Mouse (Mus musculus) heart, embryonic 11.5 days (tissue): ENCODE results near the gene Iffo1. TPM values are rescaled to one million over a fixed set of nuclear protein-coding genes. Genes with fewer than 3 reads are reported as not detected.

Experiments
- ATAC-seq: fragments of 200-750 bp; cut with Nextera tagmentation; replicated peaks from 2 replicates; pipeline ENCODE4 v1.8.0; 2017; ENCODE audit warnings: moderate library complexity; ENCODE audit not compliant: insufficient number of reproducible peaks, low FRiP score, low TSS enrichment
- H3K27ac ChIP-seq: fragments of 300-500 bp; sonication (generic); 2 replicates; pipeline ENCODE4 v1.5.1; 2014; ENCODE audit warnings: mild to moderate bottlenecking, low read depth, low read length
- H3K27me3 ChIP-seq: fragments of 300-500 bp; sonication (generic); 2 replicates; pipeline ENCODE4 v1.6.1; 2014; ENCODE audit warnings: mild to moderate bottlenecking, low read length, mixed read lengths; ENCODE audit not compliant: control insufficient read depth, insufficient read depth
- H3K36me3 ChIP-seq: fragments of 300-500 bp; sonication (generic); 2 replicates; pipeline ENCODE4 v1.6.1; 2014; ENCODE audit warnings: mild to moderate bottlenecking, low read length, moderate library complexity, mixed read lengths; ENCODE audit not compliant: control insufficient read depth, insufficient read depth
- H3K4me1 ChIP-seq: fragments of 300-500 bp; sonication (generic); 2 replicates; pipeline ENCODE4 v1.6.1; 2014; ENCODE audit warnings: low read length; ENCODE audit not compliant: control insufficient read depth, insufficient read depth
- H3K4me2 ChIP-seq: fragments of 300-500 bp; sonication (generic); 2 replicates; pipeline ENCODE4 v1.6.1; 2014; ENCODE audit warnings: mild to moderate bottlenecking, moderate library complexity
- H3K4me3 ChIP-seq: fragments of 300-500 bp; sonication (generic); 2 replicates; pipeline ENCODE4 v1.5.1; 2014; ENCODE audit warnings: low read depth, low read length
- H3K9ac ChIP-seq: fragments of 300-500 bp; sonication (generic); 2 replicates; pipeline ENCODE4 v1.6.1; 2014; ENCODE audit warnings: mild to moderate bottlenecking, low read depth, low read length, moderate library complexity
- H3K9me3 ChIP-seq: fragments of 300-500 bp; sonication (generic); replicated peaks from 2 replicates; pipeline ENCODE4 v1.6.1; 2016; ENCODE audit warnings: low read length; ENCODE audit not compliant: control insufficient read depth
- WGBS: fragments of 180-500 bp; shearing (Covaris S2); extraction: QIAGEN DNeasy Blood & Tissue Kit; methylation state at CpG from one replicate; pipeline ENCODE4 v1.1.7; 2014; ENCODE audit not compliant: insufficient replicate concordance; 5-methylcytosine and 5-hydroxymethylcytosine counted together
- polyA plus RNA-seq: library from polyadenylated mRNA; unstranded; fragments of >200 nt; fragmentation: Nextera tagmentation; extraction: Ambion mirVana; gene quantifications from 2 replicates; pipeline ENCODE4 v1.2.1, GENCODE M21; 2014

Iffo1 gene
- polyA plus RNA-seq, 1 experiment from 2014 or later, result 6.7 TPM

DNA sequence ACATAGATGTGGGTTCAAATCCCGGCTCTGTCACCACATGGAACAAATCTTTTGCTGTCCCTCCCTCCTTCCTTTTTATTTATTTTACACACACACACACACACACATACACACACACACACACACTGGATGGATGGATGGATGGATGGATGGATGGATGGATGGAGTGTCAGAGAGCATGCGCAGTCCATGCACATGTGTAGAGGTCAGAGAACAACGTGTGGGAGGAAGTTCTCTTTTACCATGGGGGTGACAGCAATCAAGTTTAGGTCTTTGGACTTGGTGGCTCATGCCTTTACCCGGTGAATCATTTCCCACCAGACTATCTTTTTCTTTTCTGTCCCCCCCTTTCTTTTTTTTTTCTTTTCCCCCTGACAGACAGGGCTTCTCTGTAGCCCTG lies 8.6 kb downstream of the Iffo1 start:
- no peaks in the 10 kb centered on the region for H3K27me3 ChIP-seq
- WGBS, result 95% methylated on average over 4 of the region's 4 CpGs
- no peak overlapping the region for H3K9ac ChIP-seq
- H3K4me1 ChIP-seq, result peaks cover 12% of the 10 kb centered on the region
- H3K36me3 ChIP-seq, result peaks cover 15% of the 10 kb centered on the region
- H3K27ac ChIP-seq, result no peak overlapping the region
- no peak for ATAC-seq
- no peak overlapping the region for H3K4me2 ChIP-seq
- H3K9me3 ChIP-seq, result no peaks in the 10 kb centered on the region
- H3K4me3 ChIP-seq, result no peak overlapping the region

DNA sequence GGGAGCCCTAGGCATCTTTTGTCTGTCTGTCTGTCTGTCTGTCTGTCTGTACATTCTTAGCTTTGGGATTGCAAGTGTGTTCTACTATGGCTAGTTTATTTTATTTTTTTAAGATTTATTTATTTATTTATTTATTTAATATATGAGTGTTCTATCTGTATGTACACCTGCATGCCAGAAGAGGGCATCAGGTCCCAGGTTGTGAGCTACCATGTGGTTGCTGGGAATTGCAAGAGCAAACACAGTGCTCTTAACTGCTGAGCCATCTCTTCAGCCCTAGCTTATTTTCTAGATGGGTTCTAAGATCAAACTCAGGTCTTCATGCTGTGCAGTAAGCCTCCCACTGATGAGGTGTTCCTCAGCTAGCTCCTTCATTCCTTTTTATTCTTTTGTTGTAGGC lies 9.5 kb downstream of the Iffo1 start:
- peaks cover 18% of the 10 kb centered on the region for H3K36me3 ChIP-seq
- H3K4me2 ChIP-seq, result no peak overlapping the region
- H3K27me3 ChIP-seq, result no peaks in the 10 kb centered on the region
- no peaks in the 10 kb centered on the region for H3K9me3 ChIP-seq
- H3K4me1 ChIP-seq, result peaks cover 3% of the 10 kb centered on the region
- no peak overlapping the region for H3K27ac ChIP-seq
- no peak overlapping the region for H3K9ac ChIP-seq
- H3K4me3 ChIP-seq, result no peak overlapping the region
- no peak for ATAC-seq

DNA sequence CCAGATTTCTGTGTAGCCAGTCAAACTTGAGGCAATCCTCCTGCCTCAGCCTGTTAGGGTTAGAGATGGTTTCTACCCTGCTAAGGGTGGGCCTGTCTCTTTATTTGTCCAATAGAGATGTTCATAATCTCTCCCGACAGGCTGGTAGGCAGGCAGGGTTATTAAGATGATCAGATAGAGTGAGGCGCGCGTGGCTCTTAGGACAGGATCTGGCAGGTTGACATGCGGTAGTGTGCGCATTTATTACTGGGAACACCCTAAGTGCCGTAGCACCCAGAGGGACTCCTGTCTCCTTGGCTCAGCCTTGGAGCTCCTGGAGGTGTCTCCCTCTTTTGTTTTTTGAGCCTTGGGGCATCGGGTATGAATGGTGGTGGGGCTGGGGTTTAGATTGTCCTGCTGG lies 10.2 kb downstream of the Iffo1 start:
- H3K4me3 ChIP-seq, result no peak overlapping the region
- H3K4me2 ChIP-seq, result no peak overlapping the region
- no peak overlapping the region for H3K27ac ChIP-seq
- no peaks in the 10 kb centered on the region for H3K27me3 ChIP-seq
- no peak for ATAC-seq
- no peaks in the 10 kb centered on the region for H3K9me3 ChIP-seq
- peaks cover 18% of the 10 kb centered on the region for H3K36me3 ChIP-seq
- WGBS, result 92% methylated on average over 8 of the region's 8 CpGs
- no peaks in the 10 kb centered on the region for H3K4me1 ChIP-seq
- no peak overlapping the region for H3K9ac ChIP-seq

DNA sequence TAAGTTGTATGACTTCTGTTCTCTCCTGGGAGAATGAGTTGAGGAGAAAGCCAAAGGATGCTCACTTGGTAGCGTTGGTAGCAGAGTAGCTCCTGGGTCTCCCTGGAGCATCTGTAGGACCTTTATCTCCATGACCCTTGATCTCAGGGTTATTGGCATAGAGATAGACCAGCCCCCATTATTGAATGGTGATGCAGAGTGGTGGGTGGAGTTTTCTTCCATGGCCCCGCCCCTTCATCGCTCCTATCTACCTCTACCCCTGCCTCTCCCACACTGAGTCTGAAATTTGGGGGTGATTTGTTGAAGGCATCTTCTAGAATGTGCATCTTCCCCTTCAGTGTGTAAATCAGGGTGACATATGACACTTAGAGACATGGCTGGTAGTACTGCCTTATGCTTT lies 11.4 kb downstream of the Iffo1 start:
- Histone ChIP-seq H3K4me1 (peaks cover 8% of the 10 kb centered on the region), H3K27me3 (no peaks in the 10 kb centered on the region), H3K9ac (no peak overlapping the region), H3K36me3 (peaks cover 26% of the 10 kb centered on the region), H3K9me3 (no peaks in the 10 kb centered on the region), H3K4me2 (no peak overlapping the region), H3K4me3 (no peak overlapping the region), H3K27ac (no peak overlapping the region)
- ATAC-seq, result no peak
- WGBS, result 81% methylated on average over 3 of the region's 3 CpGs

DNA sequence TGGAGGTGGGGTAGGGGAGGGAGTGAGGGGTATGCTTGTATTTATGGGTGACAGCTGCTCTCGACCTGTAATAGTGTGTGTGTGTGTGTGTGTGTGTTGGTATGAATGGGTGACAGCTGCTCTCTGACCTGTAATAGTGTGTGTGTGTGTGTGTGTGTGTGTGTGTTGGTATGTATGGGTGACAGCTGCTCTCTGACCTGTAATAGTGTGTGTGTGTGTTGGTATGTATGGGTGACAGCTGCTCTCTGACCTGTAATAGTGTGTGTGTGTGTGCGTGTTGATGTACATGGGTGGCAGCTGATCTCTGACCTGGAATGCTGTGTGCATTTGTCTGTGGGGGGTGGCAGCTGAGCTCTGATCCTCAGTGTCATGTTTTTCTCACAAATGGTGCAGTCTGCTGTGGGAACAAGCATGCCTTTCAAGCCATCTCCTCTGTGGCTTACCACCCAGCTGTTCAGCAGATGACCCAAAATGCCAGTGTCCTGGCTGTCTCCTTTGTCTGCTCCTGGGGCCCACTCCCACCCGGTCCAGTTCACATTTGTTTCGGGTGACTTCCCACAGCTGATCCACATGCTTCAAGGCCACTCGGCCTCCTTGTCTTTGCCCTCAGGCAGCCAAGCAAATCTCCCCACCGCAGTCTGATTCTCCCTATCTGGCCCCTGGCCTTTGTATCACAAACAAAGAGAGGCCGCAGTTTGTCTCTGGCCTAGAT lies 12.0 kb downstream of the Iffo1 start:
- Histone ChIP-seq H3K27ac (no peak overlapping the region), H3K4me1 (peaks cover 9% of the 10 kb centered on the region), H3K4me3 (no peak overlapping the region), H3K4me2 (no peak overlapping the region), H3K36me3 (peaks cover 25% of the 10 kb centered on the region), H3K27me3 (no peaks in the 10 kb centered on the region), H3K9ac (no peak overlapping the region), H3K9me3 (no peaks in the 10 kb centered on the region)
- WGBS, result 70% methylated on average over 7 of the region's 7 CpGs
- ATAC-seq, result no peak

DNA sequence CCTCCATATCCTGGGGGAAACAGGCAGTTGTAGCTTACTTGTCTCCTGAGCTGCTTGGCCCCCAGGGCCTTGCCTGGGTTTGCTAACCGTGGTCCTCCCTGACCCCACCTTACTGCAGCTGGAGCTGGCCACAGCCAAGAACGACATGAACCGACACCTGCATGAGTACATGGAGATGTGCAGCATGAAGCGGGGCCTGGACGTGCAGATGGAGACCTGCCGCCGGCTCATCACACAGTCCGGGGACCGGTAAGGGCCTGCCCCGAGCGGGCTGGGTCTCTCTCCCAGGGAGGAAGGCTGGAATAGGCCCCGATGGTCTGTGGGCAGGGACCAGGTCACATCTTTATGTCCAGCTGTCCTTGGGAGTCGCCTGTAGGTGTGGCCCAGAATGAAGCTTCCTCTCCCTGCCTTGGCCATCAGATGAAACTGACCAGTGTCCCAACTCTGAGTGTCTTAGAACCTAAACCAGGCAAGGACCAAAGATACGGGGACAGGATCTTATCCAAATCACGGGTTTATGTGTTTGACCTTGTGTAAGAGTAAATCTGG lies 14.0 kb downstream of the Iffo1 start:
- Histone ChIP-seq H3K9ac (no peak overlapping the region), H3K27me3 (no peaks in the 10 kb centered on the region), H3K36me3 (peaks cover 26% of the 10 kb centered on the region), H3K9me3 (no peaks in the 10 kb centered on the region), H3K27ac (no peak overlapping the region), H3K4me2 (no peak overlapping the region), H3K4me1 (peaks cover 17% of the 10 kb centered on the region), H3K4me3 (no peak overlapping the region)
- WGBS, result 83% methylated on average over 15 of the region's 15 CpGs
- ATAC-seq, result no peak

DNA sequence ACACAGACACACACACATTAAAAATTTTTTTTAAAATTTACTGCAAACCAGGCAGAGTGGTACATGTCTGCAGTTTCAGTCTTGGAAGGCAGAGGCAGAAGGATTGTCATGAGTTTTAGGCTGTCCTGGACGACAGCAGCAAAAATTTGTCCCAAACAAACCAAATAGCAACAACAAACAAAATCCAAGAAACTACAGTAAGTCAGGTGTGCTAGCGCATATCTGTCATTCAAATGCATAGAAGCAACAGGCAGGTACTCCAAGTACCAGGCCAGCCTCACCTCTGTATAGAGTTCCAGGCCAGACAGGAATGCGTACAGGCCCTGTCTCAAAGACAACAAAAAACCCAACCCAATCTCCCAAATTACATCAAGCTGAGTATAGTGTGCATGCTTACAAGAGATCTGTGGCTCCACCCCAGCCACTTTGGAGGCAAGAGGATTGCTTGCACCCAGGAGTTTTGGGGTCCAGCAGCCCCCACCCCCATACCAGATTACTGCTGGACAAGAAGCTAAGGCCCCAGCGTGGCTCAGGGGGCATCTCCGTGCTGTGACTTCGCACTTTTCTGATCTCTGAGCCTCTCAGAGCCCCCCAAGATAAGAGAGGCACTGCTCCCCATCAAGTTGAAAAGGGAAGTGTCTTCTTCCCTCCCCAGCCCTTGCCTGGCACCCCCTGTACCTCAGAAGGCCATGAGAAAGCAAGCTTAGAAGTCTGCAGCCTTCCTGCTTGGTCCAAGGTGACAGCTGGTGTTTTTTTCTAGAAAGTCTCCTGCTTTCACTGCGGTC lies 14.9 kb downstream of the Iffo1 start:
- peaks cover 30% of the 10 kb centered on the region for H3K36me3 ChIP-seq
- peaks cover 17% of the 10 kb centered on the region for H3K4me1 ChIP-seq
- no peak overlapping the region; the same call in 1 of the 2 replicates for H3K4me2 ChIP-seq
- peak overlapping the region; percentile 56; the same call in 1 of the 2 replicates for H3K9ac ChIP-seq
- peak overlapping the region; percentile 72 for H3K27ac ChIP-seq
- ATAC-seq, result no peak
- H3K4me3 ChIP-seq, result no peak overlapping the region
- no peaks in the 10 kb centered on the region for H3K9me3 ChIP-seq
- WGBS, result 82% methylated on average over 7 of the region's 7 CpGs
- H3K27me3 ChIP-seq, result no peaks in the 10 kb centered on the region

DNA sequence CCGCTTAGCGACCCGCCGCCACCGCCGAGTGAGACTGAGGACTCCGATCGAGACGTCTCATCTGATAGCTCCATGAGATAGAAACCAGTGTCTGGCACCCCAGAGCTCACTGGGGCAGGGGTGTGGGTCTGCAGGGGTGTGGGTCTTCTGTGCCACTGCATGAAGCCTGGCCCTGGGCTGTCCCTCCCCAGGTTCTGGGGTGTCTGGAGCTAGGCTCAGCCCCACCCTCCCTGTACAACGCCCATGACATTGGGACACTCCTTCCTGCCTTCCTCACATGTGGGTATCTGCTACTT lies 15.5 kb downstream of the Iffo1 start:
- Histone ChIP-seq H3K36me3 (peaks cover 28% of the 10 kb centered on the region), H3K4me2 (no peak overlapping the region; the same call in 1 of the 2 replicates), H3K9ac (peak overlapping the region; percentile 56; the same call in 1 of the 2 replicates), H3K4me3 (no peak overlapping the region), H3K4me1 (peaks cover 17% of the 10 kb centered on the region), H3K9me3 (no peaks in the 10 kb centered on the region), H3K27me3 (no peaks in the 10 kb centered on the region), H3K27ac (peak overlapping the region; percentile 72)
- no peak for ATAC-seq
- WGBS, result 48% methylated on average over 10 of the region's 10 CpGs
